Comparison of ENCODE assay signal across 8 mouse cellular contexts in genomic region chr7:127778350-127778749, GRCm38 (mm10). TPM values are rescaled to one million over a fixed set of nuclear protein-coding genes. Genes with fewer than 3 reads are reported as not detected.
A peak's percentile ranks its signal among the peaks of the same experiment; 100 is the strongest.
DNase-seq lines count a peak whose midpoint lies in the region; ATAC-seq lines count a peak whose summit lies in the region.

No protein-coding gene starts in this region.

- H3K9ac ChIP-seq in heart, embryonic 15.5 days, result peak overlapping the region; percentile 73
- peak overlapping the region; percentile 95 for H3K9ac ChIP-seq in hindbrain, embryonic 12.5 days
- H3K9ac ChIP-seq in midbrain, embryonic 13.5 days (replicated peaks), result peak overlapping the region; percentile 92

- H3K27me3 ChIP-seq in heart, embryonic 15.5 days, result no peaks in the 10 kb centered on the region
- H3K27me3 ChIP-seq in hindbrain, embryonic 12.5 days, result no peaks in the 10 kb centered on the region
- H3K27me3 ChIP-seq in midbrain, embryonic 13.5 days, result no peaks in the 10 kb centered on the region

- intact Hi-C loops in heart, postnatal 10 days (cut with DNase I), result loop anchor here (2.0 to 5.0 kb wide), 2 partner anchors 18 to 64 kb away; no protein-coding TSS in a partner anchor
- intact Hi-C loops in gastrocnemius, postnatal 14 days (cut with DNase I; ENCODE audit: low total_unique reads), result no loop called here

- WGBS in heart, embryonic 15.5 days, result 74% methylated on average over 4 of the region's 4 CpGs
- WGBS in hindbrain, embryonic 12.5 days, result 78% methylated on average over 4 of the region's 4 CpGs
- WGBS in midbrain, embryonic 13.5 days, result 82% methylated on average over 4 of the region's 4 CpGs

- no peak overlapping the region for H3K27ac ChIP-seq in heart, embryonic 15.5 days
- H3K27ac ChIP-seq in hindbrain, embryonic 12.5 days, result no peak overlapping the region
- no peak overlapping the region for H3K27ac ChIP-seq in midbrain, embryonic 13.5 days

- H3K36me3 ChIP-seq in heart, embryonic 15.5 days, result peaks cover 45% of the 10 kb centered on the region
- peaks cover 37% of the 10 kb centered on the region for H3K36me3 ChIP-seq in hindbrain, embryonic 12.5 days
- peaks cover 47% of the 10 kb centered on the region for H3K36me3 ChIP-seq in midbrain, embryonic 13.5 days

- no peaks in the 10 kb centered on the region for H3K9me3 ChIP-seq in heart, embryonic 15.5 days (replicated peaks)
- H3K9me3 ChIP-seq in hindbrain, embryonic 12.5 days (replicated peaks), result no peaks in the 10 kb centered on the region
- H3K9me3 ChIP-seq in midbrain, embryonic 13.5 days, result no peaks in the 10 kb centered on the region

- H3K4me1 ChIP-seq in heart, embryonic 15.5 days (replicated peaks), result peaks cover 23% of the 10 kb centered on the region
- H3K4me1 ChIP-seq in hindbrain, embryonic 12.5 days, result peaks cover 11% of the 10 kb centered on the region
- H3K4me1 ChIP-seq in midbrain, embryonic 13.5 days (replicated peaks), result peaks cover 17% of the 10 kb centered on the region

- H3K4me3 ChIP-seq in heart, embryonic 15.5 days, result peak overlapping the region; percentile 65
- H3K4me3 ChIP-seq in hindbrain, embryonic 12.5 days, result peak overlapping the region; percentile 94
- H3K4me3 ChIP-seq in midbrain, embryonic 13.5 days (replicated peaks), result peak overlapping the region; percentile 90

- H3K4me2 ChIP-seq in heart, embryonic 15.5 days, result peak overlapping the region; percentile 77
- peak overlapping the region; percentile 85 for H3K4me2 ChIP-seq in hindbrain, embryonic 12.5 days (replicated peaks)
- peak overlapping the region; percentile 78 for H3K4me2 ChIP-seq in midbrain, embryonic 13.5 days (replicated peaks)

- no peak for ATAC-seq in heart, embryonic 15.5 days (replicated peaks; ENCODE audit: insufficient number of reproducible peaks, insufficient read depth, low FRiP score, low read depth)
- ATAC-seq in hindbrain, embryonic 12.5 days (ENCODE audit: low FRiP score), result no peak
- no peak for ATAC-seq in midbrain, embryonic 13.5 days
- ATAC-seq in megakaryocyte-erythroid progenitor cell, adult 5-6 weeks (replicated peaks; ENCODE audit: low FRiP score, low TSS enrichment, poor library complexity, severe bottlenecking), result no peak

- DNase-seq in heart, postnatal 10 days, result no peak
- DNase-seq in cerebellum, adult 9-10 months, result peak; percentile 66
- DNase-seq in embryo, embryonic 11 days, result no peak
- no peak for DNase-seq in gastrocnemius, postnatal 14 days

RNA-seq across cellular contexts. Expression of gene Setd1a, which starts 1.9 kb away (rescaled TPM):
- 13.0 and 16.7 TPM in 2 replicates for polyA plus RNA-seq in heart, embryonic 15.5 days (2015; fragmentation: Nextera tagmentation; extraction: Ambion mirVana)
- total RNA-seq in heart, postnatal 10 days (2021), result 10 to 100 TPM; 26.1 to 29.9 TPM
- 19.8 and 23.4 TPM in 2 replicates for polyA plus RNA-seq in hindbrain, embryonic 12.5 days (2016; fragmentation: Nextera tagmentation; extraction: Ambion mirVana)
- 19.7 and 22.7 TPM in 2 replicates for polyA plus RNA-seq in midbrain, embryonic 13.5 days (2015; fragmentation: Nextera tagmentation; extraction: Ambion mirVana)
- total RNA-seq in megakaryocyte-erythroid progenitor cell, adult 5-6 weeks (2014; fragmentation: Nextera tagmentation), result 83.0 and 94.4 TPM in 2 replicates
- total RNA-seq in megakaryocyte-erythroid progenitor cell, adult 5-6 weeks (2017), result 10.6 and 19.5 TPM in 2 replicates
- 10 to 100 TPM; 15.6 to 17.4 TPM for total RNA-seq in gastrocnemius, postnatal 14 days (2021)

RNA-seq across cellular contexts. Expression of gene Gm49388, which starts 7.1 kb away (rescaled TPM):
- polyA plus RNA-seq in heart, embryonic 15.5 days (2015; fragmentation: Nextera tagmentation; extraction: Ambion mirVana), result not detected in 2 replicates
- total RNA-seq in heart, postnatal 10 days (2021), result 1 to 10 TPM; 2.7 to 3.1 TPM
- not detected in 2 replicates for polyA plus RNA-seq in hindbrain, embryonic 12.5 days (2016; fragmentation: Nextera tagmentation; extraction: Ambion mirVana)
- not detected in 2 replicates for polyA plus RNA-seq in midbrain, embryonic 13.5 days (2015; fragmentation: Nextera tagmentation; extraction: Ambion mirVana)
- 1.0 TPM in 1 of 2 replicates, not detected in the other for total RNA-seq in megakaryocyte-erythroid progenitor cell, adult 5-6 weeks (2014; fragmentation: Nextera tagmentation)
- 0.85 TPM in 1 of 2 replicates, not detected in the other for total RNA-seq in megakaryocyte-erythroid progenitor cell, adult 5-6 weeks (2017)
- 1 to 10 TPM in 1 of 2 experiments, under 1 TPM in 1; 0.88 to 1.8 TPM for total RNA-seq in gastrocnemius, postnatal 14 days (2021)

RNA-seq across cellular contexts. Expression of gene Orai3, which starts 8.7 kb away (rescaled TPM):
- polyA plus RNA-seq in heart, embryonic 15.5 days (2015; fragmentation: Nextera tagmentation; extraction: Ambion mirVana), result 15.6 and 21.7 TPM in 2 replicates
- total RNA-seq in heart, postnatal 10 days (2021), result 10 to 100 TPM; 18.0 to 20.9 TPM
- polyA plus RNA-seq in hindbrain, embryonic 12.5 days (2016; fragmentation: Nextera tagmentation; extraction: Ambion mirVana), result 9.6 and 10.0 TPM in 2 replicates
- polyA plus RNA-seq in midbrain, embryonic 13.5 days (2015; fragmentation: Nextera tagmentation; extraction: Ambion mirVana), result 5.9 and 6.1 TPM in 2 replicates
- total RNA-seq in megakaryocyte-erythroid progenitor cell, adult 5-6 weeks (2014; fragmentation: Nextera tagmentation), result 23.4 and 29.5 TPM in 2 replicates
- total RNA-seq in megakaryocyte-erythroid progenitor cell, adult 5-6 weeks (2017), result 21.0 and 22.9 TPM in 2 replicates
- 1 to 10 TPM; 8.1 to 9.2 TPM for total RNA-seq in gastrocnemius, postnatal 14 days (2021)

RNA-seq across cellular contexts. Expression of gene Hsd3b7, which starts 22.1 kb away (rescaled TPM):
- polyA plus RNA-seq in heart, embryonic 15.5 days (2015; fragmentation: Nextera tagmentation; extraction: Ambion mirVana), result 22.0 and 24.0 TPM in 2 replicates
- total RNA-seq in heart, postnatal 10 days (2021), result 10 to 100 TPM; 15.9 to 16.1 TPM
- polyA plus RNA-seq in hindbrain, embryonic 12.5 days (2016; fragmentation: Nextera tagmentation; extraction: Ambion mirVana), result 8.6 and 8.8 TPM in 2 replicates
- 8.6 and 9.2 TPM in 2 replicates for polyA plus RNA-seq in midbrain, embryonic 13.5 days (2015; fragmentation: Nextera tagmentation; extraction: Ambion mirVana)
- total RNA-seq in megakaryocyte-erythroid progenitor cell, adult 5-6 weeks (2014; fragmentation: Nextera tagmentation), result 38.9 and 56.1 TPM in 2 replicates
- 16.8 and 60.3 TPM in 2 replicates for total RNA-seq in megakaryocyte-erythroid progenitor cell, adult 5-6 weeks (2017)
- 1 to 10 TPM; 6.9 to 8.1 TPM for total RNA-seq in gastrocnemius, postnatal 14 days (2021)

RNA-seq across cellular contexts. Expression of gene Fbxl19, which starts 34.0 kb away (rescaled TPM):
- polyA plus RNA-seq in heart, embryonic 15.5 days (2015; fragmentation: Nextera tagmentation; extraction: Ambion mirVana), result 1.4 and 2.2 TPM in 2 replicates
- total RNA-seq in heart, postnatal 10 days (2021), result 1 to 10 TPM; 5.6 to 6.2 TPM
- polyA plus RNA-seq in hindbrain, embryonic 12.5 days (2016; fragmentation: Nextera tagmentation; extraction: Ambion mirVana), result 10.7 and 11.4 TPM in 2 replicates
- 10.6 and 11.6 TPM in 2 replicates for polyA plus RNA-seq in midbrain, embryonic 13.5 days (2015; fragmentation: Nextera tagmentation; extraction: Ambion mirVana)
- total RNA-seq in megakaryocyte-erythroid progenitor cell, adult 5-6 weeks (2014; fragmentation: Nextera tagmentation), result 11.6 and 14.2 TPM in 2 replicates
- total RNA-seq in megakaryocyte-erythroid progenitor cell, adult 5-6 weeks (2017), result 12.2 and 12.5 TPM in 2 replicates
- total RNA-seq in gastrocnemius, postnatal 14 days (2021), result 1 to 10 TPM; 2.4 to 3.1 TPM
